Mouse (Mus musculus) ZHBTc4 (cell line): ENCODE data around the gene Utrn.
"Not testable (repeated sequence)": the region's sequence is repeated elsewhere in the genome, so short reads cannot be mapped to it uniquely, and the experiment has no call there.

Experiments used
- DNase-seq: peaks from one replicate; pipeline ENCODE4 v3.0.0-alpha.2; 2011; ENCODE audit warnings: low read depth, low spot score

Gene Utrn

GRCm38 (mm10) chr10:12694774-12695173 lies 174.4 kb downstream of the Utrn start:
- DNase-seq = peak; percentile 66

DNA sequence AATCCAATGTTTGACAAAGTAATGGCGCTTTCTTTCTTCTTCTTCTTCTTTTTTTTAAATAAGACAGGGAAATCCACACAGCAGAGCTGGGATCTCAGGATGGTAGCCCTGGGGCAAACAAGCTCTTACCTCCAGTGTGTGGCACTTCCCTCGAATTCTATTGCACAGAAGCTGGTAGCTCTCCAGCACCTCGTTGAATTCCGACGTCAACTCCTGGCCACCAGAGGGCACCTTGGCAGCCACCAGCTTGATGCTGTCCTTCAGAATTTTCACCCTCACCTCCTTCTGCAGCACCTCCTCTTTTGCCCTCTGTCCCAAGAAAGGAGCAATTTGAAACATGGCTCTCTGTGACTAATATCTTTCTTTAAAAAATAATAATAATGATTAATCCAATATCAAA lies 178.6 kb downstream of the Utrn start:
- peak; percentile 65 for DNase-seq

- DNase-seq = no peak
Observed at GRCm38 (mm10) chr10:12685683-12686082, 183.5 kb downstream of the Utrn start.

GRCm38 (mm10) chr10:12684018-12684417 lies 185.1 kb downstream of the Utrn start:
- DNase-seq = no peak

DNA sequence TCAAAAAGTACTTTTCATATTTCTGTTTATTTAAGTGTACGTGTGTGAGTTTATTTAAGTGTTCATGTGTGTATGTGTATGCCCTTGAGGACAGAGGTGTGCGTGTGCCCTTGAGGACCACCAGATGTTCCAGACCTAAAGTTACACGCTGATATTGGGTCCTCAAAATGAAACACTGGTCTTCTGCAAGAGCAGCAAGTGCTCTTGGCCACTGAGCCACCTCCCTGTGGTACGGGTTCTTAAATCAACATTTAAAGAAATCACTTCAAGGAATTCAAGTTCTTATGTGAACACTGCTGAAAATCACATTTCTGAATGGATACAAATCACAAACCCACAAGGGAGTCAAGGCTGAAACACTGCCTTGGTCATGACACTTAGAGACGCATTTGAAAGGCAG lies 195.9 kb downstream of the Utrn start:
- no peak for DNase-seq

- DNase-seq = no peak
Observed at GRCm38 (mm10) chr10:12671608-12672007, 197.6 kb downstream of the Utrn start.

DNA sequence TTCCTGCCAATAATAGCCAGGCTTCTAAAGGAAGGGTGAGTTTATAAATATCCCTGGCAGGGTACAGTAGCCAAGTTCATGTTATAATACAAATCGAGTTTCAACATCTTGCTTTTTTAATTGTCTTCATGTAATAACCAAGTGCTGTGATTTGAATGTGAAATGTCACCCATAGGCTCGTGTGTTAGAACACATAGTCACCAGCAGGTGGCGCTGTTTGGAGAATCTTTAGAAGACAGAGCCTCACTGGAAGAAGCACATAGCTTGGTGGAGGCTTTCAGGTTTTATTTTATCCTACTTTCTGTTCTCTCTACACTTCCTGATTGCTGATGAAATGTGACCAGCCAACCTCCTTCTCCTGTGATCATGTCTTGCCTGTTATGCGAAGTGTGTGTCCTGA lies 207.1 kb downstream of the Utrn start:
- peak; percentile 53 for DNase-seq

GRCm38 (mm10) chr10:12658023-12658744 lies 211.0 kb downstream of the Utrn start:
- peak; percentile 75 for DNase-seq

DNA sequence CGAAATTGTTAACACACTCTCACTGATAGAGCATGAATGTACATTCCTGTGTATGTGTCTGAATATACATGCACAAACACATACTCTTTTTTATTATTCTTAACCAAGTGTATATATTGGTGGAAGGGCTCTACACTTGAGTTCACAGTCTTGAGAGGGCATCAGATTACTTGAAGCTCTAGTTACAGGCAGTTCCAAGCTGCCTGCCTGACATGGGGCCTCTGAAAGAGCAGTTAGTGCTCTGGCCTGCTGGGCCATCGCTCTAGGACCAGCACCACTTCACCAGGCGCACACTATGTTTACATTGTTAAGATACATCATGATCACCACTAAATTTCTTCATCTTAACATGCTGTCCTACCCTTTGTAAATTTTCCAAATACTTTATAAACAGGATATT lies 216.2 kb downstream of the Utrn start:
- no peak for DNase-seq

DNA sequence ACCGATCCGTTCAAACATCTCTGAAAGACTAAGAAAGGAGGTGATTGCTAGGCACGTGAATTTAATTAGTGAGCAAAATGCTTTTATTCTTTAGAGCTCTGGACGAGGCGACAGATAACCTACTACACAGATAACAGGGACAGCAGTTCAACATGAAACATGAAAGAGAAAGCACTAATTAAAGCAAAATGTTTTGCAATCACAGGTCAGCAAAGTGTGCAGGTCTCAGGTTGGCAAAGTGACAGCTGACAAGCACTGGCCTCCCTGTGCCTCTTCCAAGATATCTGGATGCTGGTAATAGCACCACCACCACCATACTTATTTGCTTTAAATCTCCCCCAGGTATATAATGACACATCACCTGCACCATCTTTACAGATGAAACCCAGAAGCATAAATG lies 223.0 kb downstream of the Utrn start:
- DNase-seq = no peak

DNA sequence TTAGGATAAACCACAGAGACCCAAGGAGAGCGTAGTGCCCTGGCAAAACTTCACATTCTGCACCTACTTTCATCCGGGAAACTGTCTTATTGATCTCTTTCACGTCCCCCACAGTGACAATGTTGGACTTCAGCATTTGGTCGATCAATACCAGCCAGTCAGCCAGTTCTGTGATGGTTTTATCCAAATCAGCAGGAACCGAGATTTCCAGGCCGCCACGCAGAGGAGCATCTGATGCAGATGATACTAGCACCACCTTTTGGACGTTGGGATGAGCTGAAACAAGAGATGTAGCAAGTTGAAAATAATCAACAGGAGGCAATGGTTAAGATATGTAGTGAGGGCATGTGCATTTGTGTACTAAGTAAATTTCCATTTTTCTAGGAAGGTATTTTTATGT lies 225.8 kb downstream of the Utrn start:
- no peak for DNase-seq

GRCm38 (mm10) chr10:12639638-12640037 lies 229.5 kb downstream of the Utrn start:
- no peak for DNase-seq

DNA sequence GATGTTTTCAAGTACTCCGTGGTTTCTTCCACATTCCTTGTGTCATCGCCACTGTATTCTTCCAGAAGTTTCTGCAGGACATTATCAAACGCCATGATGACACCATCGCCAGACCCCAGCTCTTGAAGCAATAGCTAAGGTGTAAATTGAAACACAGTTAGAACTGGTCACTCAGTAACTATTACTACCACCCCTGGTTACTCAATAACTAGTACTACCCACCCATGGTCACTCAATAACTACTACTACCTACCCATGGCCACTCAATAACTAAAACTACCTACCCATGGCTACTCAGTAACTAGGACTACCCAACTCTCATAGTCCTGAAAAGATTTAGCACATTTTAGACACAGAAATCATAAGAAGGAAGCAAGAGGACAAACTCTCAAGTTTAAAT lies 235.2 kb downstream of the Utrn start:
- DNase-seq = no peak

DNA sequence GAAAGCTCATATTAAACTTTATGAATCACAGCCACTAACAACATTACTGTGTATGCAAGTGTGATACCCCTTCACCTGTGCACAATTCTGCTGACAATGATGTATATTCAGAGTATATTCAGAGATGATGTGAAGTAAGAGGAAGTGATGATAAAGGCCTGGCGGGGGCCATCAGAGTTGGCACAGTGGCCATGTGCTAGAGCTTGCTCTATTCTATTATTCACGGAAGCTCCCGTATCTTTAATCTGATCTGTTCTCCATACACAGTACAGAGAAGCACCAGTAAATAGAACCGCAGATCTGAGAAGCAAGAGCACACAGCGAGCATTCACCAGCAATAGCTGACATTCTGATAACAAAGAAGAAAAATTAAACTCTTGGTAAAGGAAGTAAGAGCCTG lies 238.2 kb downstream of the Utrn start:
- no peak for DNase-seq

- no peak for DNase-seq
Observed at GRCm38 (mm10) chr10:12618397-12618796, 250.8 kb downstream of the Utrn start.

GRCm38 (mm10) chr10:12615723-12616122 lies 253.4 kb downstream of the Utrn start:
- DNase-seq = peak; percentile 57

GRCm38 (mm10) chr10:12614465-12615199 lies 254.5 kb downstream of the Utrn start:
- DNase-seq = peak; percentile 93

- peak; percentile 70 for DNase-seq
Observed at GRCm38 (mm10) chr10:12612235-12612863, 256.8 kb downstream of the Utrn start.

GRCm38 (mm10) chr10:12609896-12610295 lies 259.3 kb downstream of the Utrn start:
- DNase-seq = peak; percentile 61

DNA sequence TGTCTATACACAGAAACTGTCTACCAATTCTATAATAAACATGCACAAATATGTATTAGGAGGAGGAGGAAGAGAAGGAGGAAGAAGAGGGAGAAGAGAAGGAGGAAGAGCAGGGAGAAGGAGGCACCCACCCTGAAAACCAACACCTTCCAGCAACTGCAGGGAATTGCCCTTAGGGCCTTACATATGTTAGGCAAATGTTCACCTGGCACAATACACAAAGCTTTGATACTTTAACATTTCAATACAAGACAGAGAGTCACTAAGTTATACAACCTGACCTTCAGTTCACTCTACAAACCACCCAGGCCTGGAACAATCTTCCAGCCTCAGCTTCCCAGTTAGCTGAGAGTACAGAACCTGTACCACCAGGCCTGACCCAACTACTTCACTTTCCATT lies 260.5 kb downstream of the Utrn start:
- DNase-seq = peak; percentile 91

GRCm38 (mm10) chr10:12607180-12607579 lies 262.0 kb downstream of the Utrn start:
- DNase-seq = not testable (repeated sequence)

- DNase-seq = no peak
Observed at GRCm38 (mm10) chr10:12595379-12595778, 273.8 kb downstream of the Utrn start.

DNA sequence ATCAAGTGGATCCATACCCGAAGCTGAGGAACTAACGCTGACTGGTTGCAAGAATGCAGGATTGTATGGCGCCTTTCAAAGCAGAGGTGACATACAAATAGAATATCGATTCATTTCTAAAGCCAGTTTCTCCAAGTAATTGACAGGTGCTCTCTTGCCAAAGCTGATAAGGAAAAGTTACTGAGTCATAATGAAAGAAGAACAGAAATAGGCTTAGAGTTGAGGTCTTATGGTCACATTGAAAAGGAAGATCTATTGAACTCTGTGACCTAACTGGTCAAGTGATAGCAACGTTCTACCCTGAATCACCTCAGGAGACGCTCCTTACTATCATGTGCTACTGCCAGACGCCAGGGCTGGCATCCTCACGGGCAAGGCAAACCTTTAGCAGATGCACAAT lies 274.2 kb downstream of the Utrn start:
- no peak for DNase-seq
